Mouse (Mus musculus) neural tube, embryonic 11.5 days (tissue): ENCODE data around the gene Il18rap. TPM values are rescaled to one million over a fixed set of nuclear protein-coding genes. Genes with fewer than 3 reads are reported as not detected.

Experiments
- ATAC-seq: fragments of 200-750 bp; cut with Nextera tagmentation; 2 replicates; pipeline ENCODE4 v1.8.0; 2017; ENCODE audit warnings: moderate number of reproducible peaks, mild to moderate bottlenecking, moderate TSS enrichment, moderate library complexity; ENCODE audit not compliant: insufficient read depth, low FRiP score, low TSS enrichment
- DNase-seq: peaks from one replicate; pipeline ENCODE4 v3.0.0-alpha.2; 2015; ENCODE audit warnings: low spot score
- H3K27ac ChIP-seq: fragments of 300-500 bp; sonication (generic); 2 replicates; pipeline ENCODE4 v1.5.1; 2014; ENCODE audit warnings: low read depth, mild to moderate bottlenecking, low read length
- H3K27me3 ChIP-seq: fragments of 300-500 bp; sonication (generic); 2 replicates; pipeline ENCODE4 v1.6.1; 2014; ENCODE audit warnings: mild to moderate bottlenecking, low read length, mixed read lengths; ENCODE audit not compliant: control insufficient read depth, insufficient read depth
- H3K36me3 ChIP-seq: fragments of 300-500 bp; sonication (generic); 2 replicates; pipeline ENCODE4 v1.6.1; 2014; ENCODE audit warnings: mild to moderate bottlenecking, low read length, moderate library complexity, mixed read lengths; ENCODE audit not compliant: control insufficient read depth, insufficient read depth
- H3K4me1 ChIP-seq: fragments of 300-500 bp; sonication (generic); 2 replicates; pipeline ENCODE4 v1.6.1; 2014; ENCODE audit warnings: low read length, mixed read lengths; ENCODE audit not compliant: control insufficient read depth, insufficient read depth
- H3K4me2 ChIP-seq: fragments of 300-500 bp; sonication (generic); 2 replicates; pipeline ENCODE4 v1.6.1; 2014; ENCODE audit warnings: low read depth, mild to moderate bottlenecking, moderate library complexity
- H3K4me3 ChIP-seq: fragments of 300-500 bp; sonication (generic); 2 replicates; pipeline ENCODE4 v1.5.1; 2014; ENCODE audit warnings: low read depth, low read length
- H3K9ac ChIP-seq: fragments of 300-500 bp; sonication (generic); 2 replicates; pipeline ENCODE4 v1.6.1; 2014; ENCODE audit warnings: mild to moderate bottlenecking, low read length
- H3K9me3 ChIP-seq: fragments of 300-500 bp; sonication (generic); 2 replicates; pipeline ENCODE4 v1.6.1; 2016; ENCODE audit warnings: low read length; ENCODE audit not compliant: control insufficient read depth
- WGBS: fragments of 180-500 bp; shearing (Covaris S2); extraction: QIAGEN DNeasy Blood & Tissue Kit; methylation state at CpG from one replicate; pipeline ENCODE4 v1.1.7; 2014; 5-methylcytosine and 5-hydroxymethylcytosine counted together
- polyA plus RNA-seq: library from polyadenylated mRNA; unstranded; fragments of >200 nt; fragmentation: Nextera tagmentation; extraction: Ambion mirVana; gene quantifications from 2 replicates; pipeline ENCODE4 v1.2.1, GENCODE M21; 2014

Gene Il18rap
- polyA plus RNA-seq, 1 experiment from 2014 or later, result 0.13 TPM

DNA sequence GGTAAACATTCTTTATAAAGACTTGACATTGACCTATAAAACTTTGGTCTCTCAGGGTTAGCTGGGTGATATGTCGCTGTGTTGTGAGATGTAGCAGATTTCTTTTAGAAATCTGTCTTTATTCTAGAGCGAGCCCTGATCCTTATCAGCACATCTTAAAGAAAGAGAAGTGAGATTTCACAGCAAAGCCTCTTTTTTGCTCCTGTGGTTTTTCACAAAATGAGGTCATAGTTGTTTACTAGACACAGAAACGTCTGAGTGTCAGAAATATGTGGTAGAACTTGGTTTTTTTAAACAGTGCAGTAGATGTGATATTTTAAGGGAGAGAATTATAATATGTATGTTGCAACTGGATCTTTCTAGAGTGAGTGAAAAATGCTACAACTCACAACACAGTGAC is 39.5 kb upstream of the Il18rap start:
- no peak for DNase-seq
- Histone ChIP-seq H3K27ac (no peak overlapping the region), H3K4me3 (no peak overlapping the region), H3K9me3 (no peaks in the 10 kb centered on the region), H3K9ac (no peak overlapping the region), H3K27me3 (no peaks in the 10 kb centered on the region), H3K36me3 (no peaks in the 10 kb centered on the region), H3K4me1 (no peaks in the 10 kb centered on the region), H3K4me2 (no peak overlapping the region)
- 83% methylated on average over 3 of the region's 3 CpGs for WGBS
- ATAC-seq, result no peak

DNA sequence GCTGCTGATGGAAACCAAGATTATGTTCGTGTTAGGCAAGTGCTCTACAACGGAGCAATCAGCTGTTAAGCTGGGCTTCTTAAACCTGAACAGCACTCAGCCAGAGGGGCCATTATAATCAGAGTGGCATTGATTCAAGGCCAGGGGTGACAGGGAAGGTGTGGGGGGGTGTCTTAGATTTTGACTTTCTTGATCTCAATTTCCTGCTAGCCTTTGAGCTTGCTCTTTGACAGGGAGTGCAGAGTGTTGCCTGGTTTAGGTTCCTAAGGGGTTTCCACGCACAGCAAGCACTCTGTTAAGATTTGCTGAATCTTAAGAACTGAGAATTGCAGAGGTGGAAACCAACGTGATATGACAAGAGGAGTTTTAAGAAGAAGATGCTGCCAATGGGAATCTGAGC is 38.4 kb upstream of the Il18rap start:
- Histone ChIP-seq H3K27ac (no peak overlapping the region), H3K36me3 (no peaks in the 10 kb centered on the region), H3K4me1 (no peaks in the 10 kb centered on the region), H3K9me3 (no peaks in the 10 kb centered on the region), H3K4me2 (no peak overlapping the region), H3K4me3 (no peak overlapping the region), H3K27me3 (no peaks in the 10 kb centered on the region), H3K9ac (no peak overlapping the region)
- DNase-seq, result no peak
- WGBS, result 77% methylated on average over 4 of the region's 4 CpGs
- no peak for ATAC-seq

DNA sequence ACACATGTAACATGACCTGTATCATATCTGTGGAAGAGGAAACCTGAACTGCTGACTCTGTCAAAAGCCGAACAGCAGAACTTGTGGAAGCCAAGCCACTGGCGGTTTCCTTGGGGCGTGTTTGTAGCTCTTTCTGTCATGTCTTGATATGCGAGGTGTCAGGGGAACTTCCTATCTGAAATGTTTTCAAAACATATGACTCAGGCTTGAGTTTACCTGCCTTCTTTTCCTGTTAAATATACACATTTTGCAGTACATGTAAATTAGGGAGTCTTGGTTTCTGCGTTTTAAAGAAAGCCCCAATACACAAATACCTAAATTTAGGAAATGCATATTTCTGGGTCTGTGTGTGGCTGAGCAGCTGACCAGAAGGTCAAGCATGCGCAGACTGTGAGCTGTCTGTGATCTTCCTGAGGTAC is 35.6 kb upstream of the Il18rap start:
- DNase-seq, result no peak
- Histone ChIP-seq H3K27ac (no peak overlapping the region), H3K4me1 (no peaks in the 10 kb centered on the region), H3K9me3 (no peaks in the 10 kb centered on the region), H3K4me3 (no peak overlapping the region), H3K36me3 (no peaks in the 10 kb centered on the region), H3K4me2 (no peak overlapping the region), H3K27me3 (no peaks in the 10 kb centered on the region), H3K9ac (no peak overlapping the region)
- ATAC-seq, result no peak
- WGBS, result 81% methylated on average over 6 of the region's 6 CpGs

DNA sequence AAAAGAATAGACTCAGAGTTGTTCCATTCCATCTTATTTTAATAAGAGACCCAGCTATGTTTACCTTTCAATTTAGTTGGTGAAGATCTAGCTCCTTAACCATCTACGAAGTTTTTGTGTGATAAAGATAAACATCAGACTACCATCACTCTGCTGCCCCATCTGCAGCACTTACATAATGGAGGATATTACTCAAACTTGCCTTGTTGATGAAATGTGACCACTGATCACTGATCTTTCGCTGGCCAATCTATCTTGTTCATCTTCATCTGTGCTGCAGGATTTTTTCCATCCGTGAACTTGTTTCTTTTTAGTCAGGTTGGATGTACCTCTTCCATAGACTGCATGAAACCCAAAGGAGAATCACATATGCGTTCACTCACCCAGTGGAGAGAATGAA is 20.6 kb upstream of the Il18rap start:
- H3K4me3 ChIP-seq, result no peak overlapping the region
- H3K9me3 ChIP-seq, result no peaks in the 10 kb centered on the region
- no peaks in the 10 kb centered on the region for H3K4me1 ChIP-seq
- H3K27ac ChIP-seq, result no peak overlapping the region
- H3K27me3 ChIP-seq, result no peaks in the 10 kb centered on the region
- DNase-seq (no peak), ATAC-seq (no peak)
- 91% methylated on average over 4 of the region's 4 CpGs for WGBS
- no peaks in the 10 kb centered on the region for H3K36me3 ChIP-seq
- no peak overlapping the region for H3K9ac ChIP-seq
- H3K4me2 ChIP-seq, result no peak overlapping the region

DNA sequence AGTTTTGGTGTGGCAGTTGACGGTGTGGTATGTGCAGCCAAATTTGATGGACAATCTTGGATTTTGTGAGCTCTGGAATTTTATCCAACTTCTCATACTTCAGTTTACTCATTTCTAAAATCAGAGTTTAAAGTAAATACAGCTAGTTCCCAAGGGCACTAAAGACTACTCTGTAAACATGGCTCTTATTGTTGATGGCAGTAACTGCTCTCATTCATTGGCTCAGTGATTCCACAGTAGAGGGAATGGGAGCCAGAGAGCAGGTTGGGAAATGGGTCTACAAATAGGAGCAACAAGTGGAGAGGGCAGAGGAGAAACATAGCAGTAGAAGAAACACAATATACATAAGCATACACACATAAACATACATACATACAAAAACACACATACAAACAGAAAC is 15.5 kb upstream of the Il18rap start:
- H3K9ac ChIP-seq, result no peak overlapping the region
- H3K4me3 ChIP-seq, result no peak overlapping the region
- no peaks in the 10 kb centered on the region for H3K27me3 ChIP-seq
- no peaks in the 10 kb centered on the region for H3K36me3 ChIP-seq
- H3K4me1 ChIP-seq, result no peaks in the 10 kb centered on the region
- DNase-seq (no peak), ATAC-seq (no peak)
- H3K4me2 ChIP-seq, result no peak overlapping the region
- WGBS, result 98% methylated on average over 1 of the region's 1 CpGs
- no peaks in the 10 kb centered on the region for H3K9me3 ChIP-seq
- H3K27ac ChIP-seq, result no peak overlapping the region

DNA sequence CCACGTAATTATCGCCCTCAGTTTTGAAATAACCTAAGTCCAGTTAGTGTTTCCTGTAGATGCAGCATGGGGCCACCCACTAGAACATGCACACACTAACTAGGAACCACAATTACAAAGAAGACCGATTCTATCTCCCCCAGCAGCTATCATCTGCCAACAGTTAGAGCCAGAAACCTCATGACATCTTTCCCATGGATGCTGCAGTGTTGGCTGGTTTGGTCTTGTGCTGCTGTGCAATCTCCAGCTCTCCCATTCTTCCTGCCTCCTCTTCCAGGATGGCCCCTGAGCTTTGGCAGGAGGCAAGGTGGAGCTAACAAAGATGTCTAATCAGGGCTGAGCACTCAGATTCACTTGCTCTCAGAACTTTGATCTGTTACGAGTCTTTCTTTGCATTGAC is 14.0 kb upstream of the Il18rap start:
- 85% methylated on average over 4 of the region's 4 CpGs for WGBS
- ATAC-seq, result no peak
- Histone ChIP-seq H3K9me3 (no peaks in the 10 kb centered on the region), H3K27me3 (no peaks in the 10 kb centered on the region), H3K27ac (no peak overlapping the region), H3K36me3 (no peaks in the 10 kb centered on the region), H3K4me3 (no peak overlapping the region), H3K4me2 (no peak overlapping the region), H3K4me1 (no peaks in the 10 kb centered on the region), H3K9ac (no peak overlapping the region)
- no peak for DNase-seq

DNA sequence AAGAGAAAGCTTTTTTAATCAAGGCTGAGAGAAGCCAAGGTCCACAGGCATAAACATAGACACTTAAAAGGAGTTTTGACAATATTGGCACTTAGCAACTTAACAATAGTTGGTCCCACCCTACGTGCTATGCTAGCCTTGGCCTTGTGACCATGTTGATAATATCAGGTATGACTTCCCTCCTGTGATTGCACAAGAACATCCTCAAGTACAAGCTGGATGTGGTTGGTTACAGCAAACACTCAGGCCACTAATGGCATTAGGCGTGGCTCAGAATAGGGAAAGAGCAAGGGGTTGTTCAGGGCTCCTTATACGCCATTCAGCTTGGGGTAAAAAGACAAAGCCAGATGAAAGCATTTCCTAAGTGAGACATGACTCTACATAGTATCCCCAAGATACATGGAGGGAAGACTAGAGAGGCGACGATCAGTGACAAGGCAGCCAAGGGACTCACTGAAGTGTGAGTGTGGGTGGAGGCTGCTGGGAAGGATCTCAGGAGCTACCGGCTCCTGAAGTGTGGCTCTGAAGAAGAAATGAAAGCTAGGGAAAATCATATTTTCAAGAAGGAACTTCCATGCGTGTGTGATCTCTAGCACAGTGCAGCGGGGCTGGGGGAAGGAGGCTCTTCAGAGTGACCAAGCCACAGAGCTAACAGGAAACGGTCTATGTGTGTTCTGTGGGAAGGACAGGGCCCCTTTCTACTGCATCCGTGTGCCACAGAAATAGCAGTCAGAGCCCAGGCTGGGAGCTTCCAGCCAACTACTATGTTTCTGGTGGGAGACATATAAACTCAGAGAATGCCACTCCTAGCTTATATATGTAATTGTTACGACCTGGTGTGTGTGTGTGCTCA is 13.4 kb upstream of the Il18rap start:
- no peaks in the 10 kb centered on the region for H3K9me3 ChIP-seq
- no peaks in the 10 kb centered on the region for H3K4me1 ChIP-seq
- H3K27me3 ChIP-seq, result no peaks in the 10 kb centered on the region
- ATAC-seq, result no peak
- H3K9ac ChIP-seq, result no peak overlapping the region
- 91% methylated on average over 11 of the region's 11 CpGs for WGBS
- no peak for DNase-seq
- H3K4me2 ChIP-seq, result no peak overlapping the region
- no peak overlapping the region for H3K4me3 ChIP-seq
- H3K27ac ChIP-seq, result no peak overlapping the region
- H3K36me3 ChIP-seq, result no peaks in the 10 kb centered on the region

DNA sequence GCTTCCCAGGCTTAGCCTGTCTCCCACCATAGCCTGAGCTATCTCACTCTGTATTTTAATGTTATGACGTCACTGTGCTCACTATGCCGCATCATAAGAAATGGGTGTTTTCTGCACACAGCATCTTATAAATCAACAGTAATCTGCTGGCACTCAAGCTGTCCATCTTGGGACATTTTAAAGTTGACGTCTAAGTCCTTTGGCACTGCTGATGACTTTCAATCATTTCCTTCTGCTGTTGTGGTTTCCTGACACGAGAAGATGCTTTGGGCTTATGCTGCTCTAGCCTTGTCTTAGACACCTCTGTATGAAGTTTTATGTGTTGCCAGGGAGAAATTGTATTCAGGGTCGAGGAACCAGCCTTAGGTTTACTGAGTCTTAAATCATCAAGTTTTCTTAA is 10.6 kb upstream of the Il18rap start:
- Histone ChIP-seq H3K9me3 (no peaks in the 10 kb centered on the region), H3K27ac (no peak overlapping the region), H3K4me1 (no peaks in the 10 kb centered on the region), H3K27me3 (no peaks in the 10 kb centered on the region), H3K9ac (no peak overlapping the region), H3K4me3 (no peak overlapping the region), H3K4me2 (no peak overlapping the region), H3K36me3 (no peaks in the 10 kb centered on the region)
- ATAC-seq, result no peak
- no peak for DNase-seq
- WGBS, result 87% methylated on average over 5 of the region's 5 CpGs

DNA sequence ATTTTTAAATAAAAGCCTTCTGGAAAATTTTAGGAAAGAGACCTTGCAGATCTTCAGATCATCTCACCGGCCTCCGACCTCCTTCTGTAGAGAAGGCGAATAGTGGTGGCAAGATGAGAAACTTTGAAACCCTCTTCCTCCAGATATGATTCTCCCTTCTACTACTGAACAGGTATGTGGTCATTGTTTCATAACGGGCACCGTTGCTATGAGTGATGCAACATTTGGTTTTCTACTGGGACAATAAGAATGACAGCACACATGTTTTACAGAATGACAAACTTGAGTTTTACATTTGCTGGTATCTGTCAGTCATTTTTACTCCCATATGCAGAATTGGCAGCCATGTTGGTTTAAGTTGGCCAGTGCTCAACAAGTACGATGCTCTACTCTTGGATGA is 1.2 kb downstream of the Il18rap start:
- ATAC-seq (no peak), DNase-seq (no peak)
- Histone ChIP-seq H3K27ac (no peak overlapping the region), H3K9me3 (no peaks in the 10 kb centered on the region), H3K4me1 (no peaks in the 10 kb centered on the region), H3K27me3 (no peaks in the 10 kb centered on the region), H3K36me3 (no peaks in the 10 kb centered on the region), H3K4me3 (no peak overlapping the region), H3K4me2 (no peak overlapping the region), H3K9ac (no peak overlapping the region)
- WGBS, result 93% methylated on average over 6 of the region's 6 CpGs
